Comparison of ENCODE assay signal across 11 mouse cellular contexts in genomic region chr6:94389716-94390115, GRCm38 (mm10).
A peak's percentile ranks its signal among the peaks of the same experiment; 100 is the strongest.
DNase-seq lines count a peak whose midpoint lies in the region; ATAC-seq and TF ChIP-seq lines count a peak whose summit lies in the region.
"Had no signal": no experiment of that assay in that cellular context is flagged by ENCODE, and none has a peak within 500 bp of the region (broad histone marks: within the 10 kb centered on the region; RNA-seq: fewer than 3 reads in every experiment).

No protein-coding gene starts in this region.

- DNase-seq in brain, embryonic 14.5 days (ENCODE audit: low read depth) = peak; percentile 51
- peak; percentile 53 to 59 for DNase-seq in kidney, adult 8-10 months
- DNase-seq in lung, postnatal 0 days (ENCODE audit: low spot score) = peak; percentile 53
- DNase-seq in cerebellum, adult 2 months = no peak
- DNase-seq: cerebellum, postnatal 36 days; gastrocnemius, postnatal 25 days had no signal

- TF ChIP-seq EP300 in lung, postnatal 0 days (IDR thresholded peaks at IDR 0.05) = no peak

- TF ChIP-seq POLR2A in brain, embryonic 14.5 days (IDR thresholded peaks at IDR 0.05; ENCODE audit: borderline replicate concordance, extremely low read depth, insufficient read depth, insufficient read length, poor library complexity, severe bottlenecking) = no peak
- no peak for TF ChIP-seq POLR2A in cerebellum, adult 2 months (IDR thresholded peaks at IDR 0.05; ENCODE audit: borderline replicate concordance, insufficient read depth, low read length)

- peaks cover 58% of the 10 kb centered on the region for H3K4me1 ChIP-seq in heart, embryonic 12.5 days (replicated peaks)
- H3K4me1 ChIP-seq in lung, postnatal 0 days (ENCODE audit: insufficient read depth, low read depth, low read length) = no peaks in the 10 kb centered on the region; the same call in 1 of the 2 replicates
- H3K4me1 ChIP-seq in cerebellum, adult 2 months (ENCODE audit: control insufficient read depth, insufficient read depth, low read length) = no peaks in the 10 kb centered on the region

- no peak for ATAC-seq in heart, embryonic 12.5 days (ENCODE audit: insufficient number of reproducible peaks, low FRiP score)
- ATAC-seq in lung, postnatal 0 days = peak; percentile 66
- no peak for ATAC-seq in megakaryocyte progenitor cell, adult 5-6 weeks (replicated peaks; ENCODE audit: poor library complexity)
- no peak for ATAC-seq in inflammation-experienced regulatory T-cells, adult 6 months

- H3K9me3 ChIP-seq in heart, embryonic 12.5 days (replicated peaks) = no peaks in the 10 kb centered on the region
- H3K9me3 ChIP-seq in lung, postnatal 0 days (ENCODE audit: low read length) = no peaks in the 10 kb centered on the region

- 37% methylated on average over 9 of the region's 9 CpGs for WGBS in heart, embryonic 12.5 days
- WGBS in lung, postnatal 0 days = 45% methylated on average over 9 of the region's 9 CpGs
- 46% methylated on average over 9 of the region's 9 CpGs for WGBS in cerebellum, adult 2 months

- no peak overlapping the region for H3K4me3 ChIP-seq in heart, embryonic 12.5 days
- no peak overlapping the region for H3K4me3 ChIP-seq in lung, postnatal 0 days (ENCODE audit: low read depth, low read length)
- no peak overlapping the region for H3K4me3 ChIP-seq in cerebellum, adult 2 months (replicated peaks; ENCODE audit: insufficient read depth, low read depth, low read length)
- H3K4me3 ChIP-seq: myocyte had no signal

- TF ChIP-seq CTCF in brain, embryonic 14.5 days (IDR thresholded peaks at IDR 0.05; ENCODE audit: borderline replicate concordance, extremely low read depth, insufficient read depth, insufficient read length) = no peak
- no peak for TF ChIP-seq CTCF in lung, postnatal 0 days (IDR thresholded peaks at IDR 0.05)
- no peak for TF ChIP-seq CTCF in cerebellum, adult 2 months (IDR thresholded peaks at IDR 0.05; ENCODE audit: borderline replicate concordance, insufficient read depth, low read depth, low read length)

- no peaks in the 10 kb centered on the region for H3K36me3 ChIP-seq in heart, embryonic 12.5 days
- no peaks in the 10 kb centered on the region for H3K36me3 ChIP-seq in lung, postnatal 0 days (ENCODE audit: insufficient read depth, low read length)

- no peak overlapping the region for H3K9ac ChIP-seq in heart, embryonic 12.5 days
- H3K9ac ChIP-seq in lung, postnatal 0 days (replicated peaks; ENCODE audit: low read depth) = no peak overlapping the region

- H3K27me3 ChIP-seq in heart, embryonic 12.5 days (replicated peaks) = no peaks in the 10 kb centered on the region
- no peaks in the 10 kb centered on the region for H3K27me3 ChIP-seq in lung, postnatal 0 days (replicated peaks; ENCODE audit: insufficient read depth, low read length)
- no peaks in the 10 kb centered on the region for H3K27me3 ChIP-seq in cerebellum, adult 2 months (ENCODE audit: control insufficient read depth, insufficient read depth, low read length)
- H3K27me3 ChIP-seq: CH12.LX had no signal

- no peak overlapping the region for H3K4me2 ChIP-seq in heart, embryonic 12.5 days
- no peak overlapping the region for H3K4me2 ChIP-seq in lung, postnatal 0 days (replicated peaks; ENCODE audit: low read depth, low read length)

- H3K27ac ChIP-seq in heart, embryonic 12.5 days (ENCODE audit: poor library complexity, severe bottlenecking) = peak overlapping the region; percentile 17; the same call in 1 of the 2 replicates
- peak overlapping the region; percentile 43; the same call in 1 of the 2 replicates for H3K27ac ChIP-seq in lung, postnatal 0 days (ENCODE audit: low read length)
- no peak overlapping the region for H3K27ac ChIP-seq in cerebellum, adult 2 months (ENCODE audit: insufficient read depth, low read length)

Comparison
In these comparisons a context has a peak if more than half of its experiments do, and no peak if none do; other contexts are left out.
1. DNase-seq: peak in brain, embryonic 14.5 days (single experiment), kidney, adult 8-10 months (2 of 2) and lung, postnatal 0 days (single experiment); none in cerebellum, adult 2 months (0 of 2).